Mouse (Mus musculus): ENCODE results near the gene Maneal. TPM values are rescaled to one million over a fixed set of nuclear protein-coding genes. Genes with fewer than 3 reads are reported as not detected.

Maneal gene
- 0.40 TPM for polyA plus RNA-seq (2015; fragmentation: Illumina TruSeq; extraction: RNeasy Lipid Tissue Mini Kit (QIAGEN cat#74804); ENCODE audit: insufficient read depth, low replicate concordance)

GRCm38 (mm10) chr4:124861283-124862188, at the start of gene Maneal:
Maneal (minus strand) TSS chr4:124862171.

GRCm38 (mm10) chr4:124880599-124880998, 18.6 kb upstream of the Maneal start, which contains the start of gene Epha10:
Epha10 (plus strand) TSS chr4:124880899.

GRCm38 (mm10) chr4:124850933-124851658, 10.9 kb downstream of the Maneal start, which contains the start of gene 1110065P20Rik:
1110065P20Rik (minus strand) TSS chr4:124851196.

GRCm38 (mm10) chr4:124850261-124850913, 11.6 kb downstream of the Maneal start, which contains the start of gene Yrdc:
Yrdc (plus strand) TSS chr4:124850679.

Other genes with a start within 250 kb of the Maneal start
- not detected for gene Pou3f1, start 205.4 kb downstream of the Maneal start, polyA plus RNA-seq (2015; fragmentation: Illumina TruSeq; extraction: RNeasy Lipid Tissue Mini Kit (QIAGEN cat#74804); ENCODE audit: insufficient read depth, low replicate concordance)
- 44.3 TPM for gene Utp11, start 168.6 kb downstream of the Maneal start, polyA plus RNA-seq (2015; fragmentation: Illumina TruSeq; extraction: RNeasy Lipid Tissue Mini Kit (QIAGEN cat#74804); ENCODE audit: insufficient read depth, low replicate concordance)
- gene Fhl3, start 161.5 kb downstream of the Maneal start, polyA plus RNA-seq (2015; fragmentation: Illumina TruSeq; extraction: RNeasy Lipid Tissue Mini Kit (QIAGEN cat#74804); ENCODE audit: insufficient read depth, low replicate concordance), result 6.0 TPM
- gene Sf3a3, start 147.4 kb downstream of the Maneal start, polyA plus RNA-seq (2015; fragmentation: Illumina TruSeq; extraction: RNeasy Lipid Tissue Mini Kit (QIAGEN cat#74804); ENCODE audit: insufficient read depth, low replicate concordance), result 81.0 TPM
- gene Inpp5b, start 120.3 kb downstream of the Maneal start, polyA plus RNA-seq (2015; fragmentation: Illumina TruSeq; extraction: RNeasy Lipid Tissue Mini Kit (QIAGEN cat#74804); ENCODE audit: insufficient read depth, low replicate concordance), result 61.5 TPM
- gene Mtf1, start 60.1 kb downstream of the Maneal start, polyA plus RNA-seq (2015; fragmentation: Illumina TruSeq; extraction: RNeasy Lipid Tissue Mini Kit (QIAGEN cat#74804); ENCODE audit: insufficient read depth, low replicate concordance), result 26.3 TPM
- gene Yrdc, start 11.5 kb downstream of the Maneal start, polyA plus RNA-seq (2015; fragmentation: Illumina TruSeq; extraction: RNeasy Lipid Tissue Mini Kit (QIAGEN cat#74804); ENCODE audit: insufficient read depth, low replicate concordance), result 44.9 TPM
- 3.5 TPM for gene 1110065P20Rik, start 11.0 kb downstream of the Maneal start, polyA plus RNA-seq (2015; fragmentation: Illumina TruSeq; extraction: RNeasy Lipid Tissue Mini Kit (QIAGEN cat#74804); ENCODE audit: insufficient read depth, low replicate concordance)
- gene Epha10, start 18.7 kb upstream of the Maneal start, polyA plus RNA-seq (2015; fragmentation: Illumina TruSeq; extraction: RNeasy Lipid Tissue Mini Kit (QIAGEN cat#74804); ENCODE audit: insufficient read depth, low replicate concordance), result not detected
- gene 9930104L06Rik, start 74.9 kb upstream of the Maneal start, polyA plus RNA-seq (2015; fragmentation: Illumina TruSeq; extraction: RNeasy Lipid Tissue Mini Kit (QIAGEN cat#74804); ENCODE audit: insufficient read depth, low replicate concordance), result 27.9 TPM
- gene Cdca8, start 77.1 kb upstream of the Maneal start, polyA plus RNA-seq (2015; fragmentation: Illumina TruSeq; extraction: RNeasy Lipid Tissue Mini Kit (QIAGEN cat#74804); ENCODE audit: insufficient read depth, low replicate concordance), result 24.0 TPM
- gene Rspo1, start 124.3 kb upstream of the Maneal start, polyA plus RNA-seq (2015; fragmentation: Illumina TruSeq; extraction: RNeasy Lipid Tissue Mini Kit (QIAGEN cat#74804); ENCODE audit: insufficient read depth, low replicate concordance), result 1.9 TPM
- gene Gnl2, start 154.4 kb upstream of the Maneal start, polyA plus RNA-seq (2015; fragmentation: Illumina TruSeq; extraction: RNeasy Lipid Tissue Mini Kit (QIAGEN cat#74804); ENCODE audit: insufficient read depth, low replicate concordance), result 109 TPM
- not detected for gene Dnali1, start 203.5 kb upstream of the Maneal start, polyA plus RNA-seq (2015; fragmentation: Illumina TruSeq; extraction: RNeasy Lipid Tissue Mini Kit (QIAGEN cat#74804); ENCODE audit: insufficient read depth, low replicate concordance)
- 28.7 TPM for gene Snip1, start 204.5 kb upstream of the Maneal start, polyA plus RNA-seq (2015; fragmentation: Illumina TruSeq; extraction: RNeasy Lipid Tissue Mini Kit (QIAGEN cat#74804); ENCODE audit: insufficient read depth, low replicate concordance)
- gene Meaf6, start 223.0 kb upstream of the Maneal start, polyA plus RNA-seq (2015; fragmentation: Illumina TruSeq; extraction: RNeasy Lipid Tissue Mini Kit (QIAGEN cat#74804); ENCODE audit: insufficient read depth, low replicate concordance), result 63.3 TPM